Mouse (Mus musculus) urinary bladder, postnatal 36 days (tissue): ENCODE results near the gene St3gal6.
A peak's percentile ranks its signal among the peaks of the same experiment; 100 is the strongest.

Source experiments
- DNase-seq, 2 experiments: peaks; one replicate each; pipeline ENCODE4 v3.0.0; 2022; ENCODE audit warnings: low spot score in 2 of 2, mixed read lengths in 1 of 2

The St3gal6 gene

GRCm38 (mm10) chr16:58521182-58521581 lies 2.9 kb downstream of the St3gal6 start:
- no peak for DNase-seq

DNA sequence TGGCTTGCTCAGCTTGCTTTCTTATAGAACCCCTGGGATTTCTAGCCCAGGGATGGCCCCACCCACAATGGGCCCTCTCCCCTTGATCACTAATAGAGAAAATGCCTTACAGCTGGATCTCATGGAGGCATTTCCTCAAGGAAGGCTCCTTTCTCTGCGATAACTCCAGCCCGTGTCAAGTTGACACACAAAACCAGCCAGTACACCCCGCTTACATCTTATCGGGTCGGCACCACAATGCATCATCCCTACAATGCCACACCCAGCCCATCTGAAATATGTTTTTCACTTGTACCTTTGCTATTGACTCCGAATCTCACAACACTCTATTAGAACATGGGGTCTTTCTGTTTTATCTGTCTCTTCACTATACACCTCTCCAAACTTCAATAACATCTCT lies 3.6 kb downstream of the St3gal6 start:
- DNase-seq, result no peak

DNA sequence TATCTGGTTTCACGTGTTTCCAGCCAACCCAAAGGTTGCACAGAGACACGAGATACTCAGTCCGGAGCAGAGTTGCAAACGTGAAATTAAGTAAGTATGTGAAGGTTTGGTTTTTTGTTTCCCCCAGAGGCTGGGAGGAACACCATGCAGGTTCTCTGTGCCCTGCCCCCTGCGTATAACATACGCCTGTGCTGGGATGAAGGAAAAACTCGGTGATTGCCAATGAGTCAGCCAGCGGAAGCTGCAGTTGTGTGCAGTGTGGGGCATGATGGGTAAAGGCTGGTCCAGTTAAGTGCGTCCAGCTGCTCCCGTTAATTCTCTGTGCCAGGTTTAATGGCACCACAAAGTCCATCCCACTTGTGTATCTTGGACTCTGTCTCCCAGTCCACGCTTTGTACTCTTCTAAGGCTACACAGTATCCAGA lies 4.4 kb downstream of the St3gal6 start:
- DNase-seq, result no peak

DNA sequence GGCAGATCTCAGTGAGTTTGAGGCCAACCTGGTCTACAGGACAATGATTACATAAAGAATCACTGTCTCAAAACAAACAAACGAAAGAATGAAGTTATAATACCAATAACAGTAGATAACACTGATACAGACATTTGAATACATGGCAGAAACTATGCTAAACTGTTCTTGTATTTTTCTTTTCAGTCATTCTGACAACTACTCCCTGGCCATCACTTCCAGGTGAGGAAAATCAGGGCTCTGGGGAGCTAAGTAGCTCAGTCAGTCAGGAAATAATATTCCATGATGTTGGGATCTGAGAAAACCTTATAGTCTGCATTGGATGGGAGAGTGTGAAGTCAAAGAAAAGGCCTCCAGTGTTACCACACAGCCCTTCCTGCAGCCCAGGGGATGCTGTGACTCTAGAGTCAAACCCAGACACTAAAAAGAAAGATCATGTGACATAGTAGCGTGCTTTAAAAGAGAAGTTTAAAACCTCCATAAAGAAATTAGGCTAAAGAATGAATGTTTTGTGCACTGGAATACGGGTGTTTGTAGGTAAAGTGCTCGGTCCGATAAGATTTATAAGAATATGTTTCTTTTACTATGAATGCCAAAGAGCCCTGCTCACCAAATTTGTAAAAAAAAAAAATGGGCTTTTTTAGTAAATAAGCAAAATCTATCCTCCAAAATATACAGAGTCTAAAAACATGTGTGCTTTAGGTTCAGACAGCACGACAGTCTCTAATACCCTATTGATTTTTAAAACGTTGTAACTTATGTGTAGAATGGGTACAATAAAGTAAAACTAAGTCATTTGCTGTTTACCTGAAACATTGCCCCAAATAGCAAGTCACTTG lies 6.9 kb downstream of the St3gal6 start:
- DNase-seq, result no peak

DNA sequence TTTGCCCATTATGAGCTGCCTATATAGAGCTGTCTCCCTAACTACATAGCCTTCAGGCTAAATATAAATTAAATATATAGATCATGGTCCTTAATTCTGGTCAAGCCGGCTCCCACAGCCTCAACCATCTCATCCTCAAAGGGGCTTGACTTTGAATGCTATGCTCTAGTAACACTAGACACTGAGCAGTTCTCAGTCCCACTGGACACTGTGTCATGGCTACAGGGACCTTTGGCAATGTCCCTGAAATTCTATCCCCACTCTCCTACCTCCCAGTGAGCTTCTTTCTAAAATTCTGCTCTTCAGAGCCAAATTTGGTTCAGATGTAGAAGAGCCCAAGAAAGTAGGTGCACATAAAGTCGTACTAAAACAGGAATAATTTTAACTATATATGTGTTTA lies 7.9 kb downstream of the St3gal6 start:
- no peak for DNase-seq

DNA sequence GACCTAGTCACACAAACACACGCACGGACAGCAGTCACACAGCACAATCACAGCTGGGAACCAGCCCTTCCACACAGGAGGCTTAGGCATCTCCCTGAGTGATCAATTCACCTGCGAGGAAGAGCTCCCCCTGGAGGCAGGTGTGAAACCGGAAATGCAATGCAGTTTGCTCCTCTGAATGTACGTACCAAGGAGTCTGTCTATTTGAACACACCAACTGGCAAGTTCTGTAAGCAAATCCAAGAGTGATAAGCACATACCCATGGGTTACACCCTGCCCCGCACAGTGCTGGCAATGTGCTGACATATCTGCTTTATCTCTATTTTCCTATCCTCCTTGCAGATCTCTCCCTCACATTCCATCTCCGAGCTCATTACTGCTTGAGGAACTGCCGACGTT lies 9.5 kb downstream of the St3gal6 start:
- peak in 1 of 2 experiments; percentile 31 for DNase-seq

GRCm38 (mm10) chr16:58513755-58514154 lies 10.3 kb downstream of the St3gal6 start:
- DNase-seq, result no peak

GRCm38 (mm10) chr16:58512887-58513286 lies 11.2 kb downstream of the St3gal6 start:
- DNase-seq, result peak in 1 of 2 experiments; percentile 46

- DNase-seq, result no peak
These were observed 11.8 kb downstream of the St3gal6 start for GRCm38 (mm10) chr16:58512181-58512761.

GRCm38 (mm10) chr16:58504945-58505344 lies 19.1 kb downstream of the St3gal6 start:
- no peak for DNase-seq

DNA sequence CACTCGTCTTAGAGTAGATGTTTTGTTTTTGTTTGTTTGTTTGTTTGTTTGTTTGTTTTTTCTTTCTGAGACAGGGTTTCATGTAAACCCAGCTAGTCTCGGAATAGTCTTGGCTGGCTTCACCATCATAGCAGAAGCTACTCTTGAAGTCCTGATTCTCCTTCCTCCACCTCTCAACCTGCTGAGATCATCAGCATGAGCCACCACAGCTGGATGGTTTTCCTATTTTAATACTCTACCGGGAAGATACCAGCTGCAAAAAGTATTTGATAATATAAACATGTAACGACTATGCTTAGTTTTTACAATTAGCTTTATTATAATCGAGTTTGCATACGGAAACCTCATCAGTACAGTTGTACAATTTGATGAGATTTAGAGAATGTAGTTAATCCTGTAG lies 21.5 kb downstream of the St3gal6 start:
- DNase-seq, result no peak

DNA sequence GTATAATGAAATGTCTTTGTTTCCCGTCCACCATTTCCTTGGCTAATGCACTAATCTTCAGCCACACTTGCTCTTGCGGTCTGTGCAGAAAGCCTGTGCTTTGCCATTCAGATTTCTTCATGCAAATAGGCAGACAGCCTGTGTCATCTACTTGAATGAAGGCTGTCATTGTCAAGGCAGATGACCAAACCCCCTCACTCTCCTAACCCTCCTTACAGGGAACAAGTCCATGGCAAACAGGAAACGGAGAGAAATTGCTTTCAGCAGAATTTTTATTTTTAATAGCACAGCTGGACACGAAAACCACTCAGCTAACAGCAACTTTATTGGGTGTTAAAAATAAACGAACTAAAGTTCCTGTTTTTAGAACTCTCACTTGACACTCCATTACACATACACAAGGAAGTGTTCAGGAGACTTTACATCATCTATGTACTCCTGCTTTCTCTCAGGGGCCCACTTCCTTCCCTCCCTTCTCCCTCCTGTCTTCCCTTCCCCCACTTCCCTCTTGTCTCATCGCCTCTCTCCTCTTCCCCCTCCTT lies 22.2 kb downstream of the St3gal6 start:
- DNase-seq, result no peak

GRCm38 (mm10) chr16:58499650-58500049 lies 24.4 kb downstream of the St3gal6 start:
- no peak for DNase-seq

- DNase-seq, result no peak
These were observed 24.9 kb downstream of the St3gal6 start for GRCm38 (mm10) chr16:58499172-58499584.

DNA sequence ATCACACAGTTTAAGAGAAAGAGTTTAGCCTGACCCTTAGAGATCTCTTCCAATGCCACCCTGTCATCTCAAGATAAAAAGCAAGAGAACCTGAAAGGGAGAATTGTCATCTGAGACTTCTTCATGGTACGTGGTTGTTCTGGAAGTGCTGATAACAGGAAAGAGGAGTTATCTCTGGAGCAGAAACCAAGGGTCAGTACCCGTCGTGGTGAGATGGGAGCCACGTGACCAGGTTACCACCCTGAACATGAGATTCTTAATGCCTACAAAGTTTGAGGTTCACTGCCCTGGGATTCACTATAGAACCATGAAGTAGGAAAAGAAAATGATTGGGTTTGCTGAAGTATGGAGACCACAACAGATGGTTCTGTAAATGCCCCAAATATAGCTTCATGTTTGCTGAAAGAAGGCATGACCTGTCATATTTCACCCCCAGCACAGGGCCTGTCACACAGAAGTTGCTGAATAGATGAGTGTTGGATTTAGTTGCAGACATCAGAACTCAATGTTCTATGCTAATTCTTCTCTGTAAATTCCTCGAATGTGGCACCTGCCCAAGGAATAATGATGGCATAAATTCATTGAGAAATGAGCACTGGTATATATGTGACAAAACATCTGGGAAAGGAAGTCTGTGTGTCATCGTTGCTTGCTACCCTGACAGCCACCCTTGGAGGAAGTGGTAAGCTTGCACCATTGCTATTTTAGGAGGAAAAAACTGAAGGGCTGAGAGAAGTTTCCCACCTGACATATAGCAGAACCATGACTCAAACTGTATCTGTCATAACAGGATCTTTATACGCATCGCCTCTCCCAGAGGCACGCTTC lies 25.9 kb downstream of the St3gal6 start:
- DNase-seq, result no peak

DNA sequence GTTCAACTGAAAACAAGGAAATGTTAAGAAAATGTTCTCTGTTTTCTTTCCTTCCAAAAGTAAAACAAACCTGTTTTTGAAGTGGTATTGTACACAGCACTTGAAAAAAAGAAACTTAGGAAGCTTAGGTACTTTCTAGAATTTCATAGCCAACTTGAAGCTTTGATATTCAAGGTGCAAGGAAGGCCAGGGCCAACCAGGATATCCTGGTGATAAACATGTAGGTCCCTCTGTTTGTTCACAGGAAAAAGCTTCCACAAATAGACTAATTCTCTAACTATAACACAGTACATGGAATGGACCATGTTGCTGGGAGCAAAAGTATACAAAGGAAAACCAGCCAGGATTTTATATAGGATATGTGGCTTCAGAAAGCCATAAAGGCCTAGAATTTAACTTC lies 27.3 kb downstream of the St3gal6 start:
- no peak for DNase-seq

DNA sequence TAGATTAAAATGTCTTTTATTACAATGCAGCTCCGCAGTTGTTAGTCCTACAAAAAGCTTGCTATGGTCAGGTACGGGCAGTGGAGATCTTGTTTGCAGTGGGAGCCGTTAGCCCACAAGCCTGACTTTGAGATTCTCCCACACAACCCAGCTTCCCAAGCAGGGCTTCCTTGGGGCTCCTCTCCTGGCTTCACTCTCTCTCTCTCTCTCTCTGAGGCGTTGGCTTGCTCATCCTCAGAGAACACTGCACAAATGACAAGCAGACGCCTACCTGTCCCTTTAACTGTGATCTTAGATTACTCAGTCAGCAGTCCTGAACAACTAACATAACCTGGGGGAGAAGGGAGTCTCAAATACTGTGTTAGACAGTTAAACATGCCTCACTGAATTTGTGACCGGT lies 36.2 kb downstream of the St3gal6 start:
- DNase-seq, result no peak

- DNase-seq, result no peak
These were observed 41.7 kb downstream of the St3gal6 start for GRCm38 (mm10) chr16:58482296-58482695.

DNA sequence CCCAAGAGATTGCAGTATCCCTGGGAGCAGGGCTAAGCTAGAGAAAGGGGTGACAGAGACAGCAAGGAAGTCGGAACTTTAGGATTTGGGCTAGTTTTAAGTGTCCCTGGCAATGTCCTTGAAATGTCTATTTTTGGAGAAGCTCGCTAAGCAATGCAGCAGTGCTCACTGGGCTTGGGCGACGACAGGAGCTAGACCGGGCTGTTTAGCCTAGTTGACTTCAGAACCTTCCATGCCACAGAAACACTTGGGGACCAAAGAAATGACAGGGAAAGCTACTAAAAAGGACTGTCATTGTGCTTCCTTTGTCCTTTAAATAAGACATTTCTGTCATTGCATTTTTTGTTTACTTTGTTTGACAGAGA lies 42.2 kb downstream of the St3gal6 start:
- no peak for DNase-seq

GRCm38 (mm10) chr16:58481219-58481905 lies 42.7 kb downstream of the St3gal6 start:
- DNase-seq, result no peak

DNA sequence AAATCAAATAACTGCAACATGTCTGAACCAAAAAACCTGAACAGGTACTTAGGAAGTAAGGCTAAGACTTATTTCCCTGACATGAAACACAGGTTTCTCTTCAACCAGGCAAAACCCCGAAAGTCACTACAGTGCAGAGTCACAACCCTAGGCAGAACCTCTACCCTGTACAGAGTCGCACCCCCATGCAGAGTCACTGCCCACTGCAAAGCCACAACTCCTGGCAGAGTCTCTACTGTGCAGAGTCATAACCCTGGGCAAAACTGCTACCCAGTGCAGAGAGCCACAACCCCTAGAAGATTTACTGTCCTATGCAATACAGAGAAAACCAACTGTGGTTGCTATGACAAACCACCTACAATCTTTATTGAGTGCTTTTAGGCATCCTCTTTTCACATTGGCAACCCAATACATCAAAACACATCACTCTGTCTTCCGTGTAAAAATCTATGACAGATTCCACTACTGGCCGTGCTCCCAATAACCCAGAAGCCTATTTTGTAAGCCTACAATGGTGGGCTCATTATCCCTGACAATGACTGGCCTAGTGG lies 44.1 kb downstream of the St3gal6 start:
- DNase-seq, result no peak
